Mouse (Mus musculus) B cell, adult (primary cell): Measurements from ENCODE around the gene Uqcr10. TPM values are rescaled to one million over a fixed set of nuclear protein-coding genes. Genes with fewer than 3 reads are reported as not detected.

Experiments used
- total RNA-seq: library from RNA; stranded (reverse); gene quantifications from 4 replicates; pipeline ENCODE4 v1.2.4, GENCODE M21; 2023; ENCODE audit not compliant: inconsistent age

Uqcr10 gene
- total RNA-seq = 96.5 to 136 TPM (median 121 TPM) in 4 replicates

DNA sequence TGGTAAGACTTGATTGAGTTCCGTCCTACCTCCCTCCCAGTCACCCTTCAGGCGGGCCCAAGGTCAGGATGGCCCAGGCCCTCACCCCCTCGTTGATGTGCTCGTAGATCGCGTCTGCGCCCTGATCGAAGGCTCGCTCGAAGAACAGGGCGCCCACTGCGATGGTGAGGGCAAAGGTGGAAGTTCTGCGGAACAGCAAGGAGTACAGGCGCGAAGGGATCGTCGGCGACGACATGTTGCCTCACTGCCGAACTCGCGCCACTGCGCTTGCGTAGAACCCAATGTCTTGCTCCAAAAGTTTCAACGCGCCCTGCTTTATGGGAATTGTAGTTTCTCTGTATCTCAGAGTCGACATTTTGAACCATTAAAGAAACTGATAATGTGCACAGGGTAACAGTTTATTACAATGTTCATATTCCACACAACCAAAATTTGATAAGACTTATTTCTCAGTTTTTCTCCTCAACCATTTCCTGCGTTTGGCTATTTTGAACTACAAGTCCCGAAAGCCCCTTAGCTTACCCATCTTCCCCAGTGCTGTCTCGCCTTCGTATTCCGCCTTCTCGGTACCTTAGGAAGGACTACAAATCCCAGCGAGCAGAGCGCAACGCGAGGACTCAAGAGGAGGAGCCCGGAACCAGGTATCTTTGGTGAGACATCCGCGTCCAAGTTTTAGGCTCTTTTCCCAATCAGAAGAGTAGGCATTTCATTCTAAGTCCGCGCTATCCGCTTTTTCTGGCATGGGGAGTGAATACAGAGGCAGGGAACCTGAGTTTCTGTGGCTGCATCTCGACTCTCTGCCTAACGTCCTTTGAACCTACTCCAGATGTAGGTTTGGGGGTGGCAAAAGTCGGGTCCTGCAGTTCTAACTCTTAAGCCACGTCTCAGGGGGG lies at the start of gene Uqcr10, which contains the start of gene Zmat5:
TSS of gene Uqcr10 (minus strand) at position 271 of the 893 bp plus-strand sequence.
TSS of gene Zmat5 (plus strand) at position 607 of the 893 bp plus-strand sequence.

DNA sequence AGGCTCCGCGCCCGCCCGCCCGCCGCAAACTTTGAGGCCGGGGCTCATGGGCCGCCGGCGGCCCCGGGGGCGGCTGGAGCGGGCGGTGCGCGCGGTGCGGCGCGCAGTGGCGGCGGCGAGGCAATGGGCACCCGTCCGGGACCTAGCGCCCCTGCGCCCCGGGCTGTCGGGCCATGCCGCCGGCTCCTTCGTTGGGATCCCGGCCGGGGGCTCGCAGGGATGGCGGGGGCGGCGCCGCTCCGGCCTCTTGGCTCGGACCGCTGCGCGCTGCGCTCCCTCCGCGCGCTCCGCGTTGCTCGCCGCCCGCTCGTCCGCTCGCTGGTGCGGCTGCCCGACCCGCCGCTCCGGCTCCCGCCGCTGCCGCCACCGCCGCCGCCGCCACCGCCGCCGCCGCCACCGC lies 42.6 kb upstream of the Uqcr10 start, which contains the start of gene Cabp7:
TSS of gene Cabp7 (minus strand) at position 46 of the 400 bp plus-strand sequence.

Other genes starting within 250 kb of the Uqcr10 start
- 110 to 111 TPM (median 110 TPM) in 4 replicates for gene Mtmr3, start 109.5 kb downstream of the Uqcr10 start, total RNA-seq
- not detected in 4 replicates for gene Gm11032, start 84.3 kb downstream of the Uqcr10 start, total RNA-seq
- gene Ascc2, start 66.6 kb downstream of the Uqcr10 start, total RNA-seq = 22.6 to 24.0 TPM (median 23.2 TPM) in 4 replicates
- 22.9 to 30.8 TPM (median 29.3 TPM) in 4 replicates for gene Zmat5, start 336 bp upstream of the Uqcr10 start, total RNA-seq
- gene Cabp7, start 42.4 kb upstream of the Uqcr10 start, total RNA-seq = 0.18 TPM in 1 of 4 replicates, not detected in the others
- 41.0 to 47.1 TPM (median 44.3 TPM) in 4 replicates for gene Nf2, start 145.2 kb upstream of the Uqcr10 start, total RNA-seq
- gene Nipsnap1, start 169.6 kb upstream of the Uqcr10 start, total RNA-seq = 16.6 to 22.0 TPM (median 20.8 TPM) in 4 replicates
- gene Thoc5, start 191.0 kb upstream of the Uqcr10 start, total RNA-seq = 38.8 to 46.4 TPM (median 43.7 TPM) in 4 replicates
- 0.12 to 0.30 TPM (median 0.19 TPM) in 4 replicates for gene Nefh, start 243.7 kb upstream of the Uqcr10 start, total RNA-seq